Mouse (Mus musculus): ENCODE results near the gene Tmem41b.

DNA sequence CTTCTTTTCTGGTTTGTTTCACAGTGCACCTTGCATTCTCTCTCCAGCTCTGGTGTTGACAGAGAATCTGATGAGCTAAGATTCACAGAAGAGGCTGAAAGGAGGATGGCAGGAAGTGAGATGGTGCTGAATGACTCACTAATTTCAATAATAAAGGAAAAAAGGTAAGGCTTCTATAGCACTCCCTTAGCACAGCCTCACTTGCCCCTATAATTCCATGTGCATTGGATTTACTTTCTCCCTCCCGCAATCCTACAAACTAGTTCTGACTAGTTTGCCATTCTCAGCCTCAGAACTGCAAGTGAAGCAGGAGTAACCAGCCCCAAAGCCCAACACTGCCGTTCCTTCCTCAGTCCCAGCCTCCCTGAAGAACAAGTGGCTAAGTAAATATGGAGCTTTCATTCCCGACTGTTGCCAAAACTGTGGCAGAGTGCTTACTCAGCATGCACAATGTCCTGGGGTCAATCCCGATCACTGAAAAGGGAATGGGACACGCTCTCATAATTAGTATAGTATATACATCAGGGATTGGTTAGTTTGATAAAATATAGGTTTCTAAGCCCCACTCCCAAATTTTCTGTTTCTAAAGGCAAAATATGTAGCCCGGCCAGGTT, 42.2 kb downstream of the Tmem41b start:
- TF ChIP-seq CTCF (conservative IDR thresholded peaks at IDR 0.05; ENCODE audit: insufficient read depth, insufficient read length, low read depth, low read length) (no peak), POLR2A (IDR thresholded peaks at IDR 0.05; ENCODE audit: low read depth, low read length) (no peak)

Measured in kidney, adult 2 months (tissue).